Mouse (Mus musculus): ENCODE data around the gene Gm40193.

DNA sequence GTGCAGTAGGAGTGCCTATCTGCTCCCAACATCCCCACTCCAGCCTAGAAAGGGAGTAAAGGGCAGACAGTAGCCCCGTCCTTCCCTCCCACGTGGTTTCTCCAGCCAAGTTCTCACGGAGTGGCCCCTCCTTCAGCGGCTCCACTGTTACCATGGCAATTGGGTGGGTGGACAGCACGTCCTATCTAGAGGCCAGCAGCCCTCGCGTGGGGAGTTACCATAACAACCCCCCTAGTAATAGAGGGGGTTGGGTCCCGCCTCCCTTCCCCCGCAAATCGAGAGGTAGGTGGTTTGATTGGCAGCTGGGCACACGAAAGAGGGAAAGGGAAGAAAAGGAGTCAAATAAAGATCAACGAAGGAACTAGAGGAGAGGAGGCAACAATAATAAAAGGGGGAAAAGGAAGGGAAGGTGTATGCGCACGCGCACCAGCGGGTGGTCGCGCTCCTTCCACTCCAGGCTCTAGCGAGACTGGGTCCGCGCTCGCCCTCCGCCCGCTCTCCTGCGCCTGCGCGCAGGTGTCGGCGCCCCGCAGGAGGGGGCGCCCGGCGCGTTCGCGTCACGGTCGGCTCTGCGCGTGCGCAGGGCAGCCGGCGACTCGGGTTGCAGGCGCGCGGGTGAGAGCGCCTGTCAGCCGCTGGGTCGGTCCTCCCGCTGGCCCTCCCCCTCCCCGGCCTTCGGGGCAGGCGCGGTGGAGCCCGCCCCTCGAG lies 29.7 kb upstream of the Gm40193 start, which contains the start of gene Mink1:
- no peak for TF ChIP-seq GATA1 (IDR thresholded peaks at IDR 0.05; ENCODE audit: borderline replicate concordance, low read length)
- no peak for TF ChIP-seq FLI1 (IDR thresholded peaks at IDR 0.05; ENCODE audit: low read length)
